Mouse (Mus musculus) common myeloid progenitor, adult 5-6 weeks (primary cell): ENCODE results near the gene 9130213A22Rik. TPM values are rescaled to one million over a fixed set of nuclear protein-coding genes. Genes with fewer than 3 reads are reported as not detected.

Experiments used
- ATAC-seq: replicated peaks from 2 replicates; pipeline ENCODE4 v1.8.0; 2016; ENCODE audit warnings: low read depth, mild to moderate bottlenecking, moderate TSS enrichment, inconsistent platforms; ENCODE audit not compliant: poor library complexity, severe bottlenecking
- total RNA-seq: library from RNA; stranded (forward); fragments of 200-1000, 187-1606 nt; gene quantifications from 2 replicates; pipeline ENCODE4 v1.2.3, GENCODE M21; 2017

Gene 9130213A22Rik
- total RNA-seq, result not detected in 2 replicates

DNA sequence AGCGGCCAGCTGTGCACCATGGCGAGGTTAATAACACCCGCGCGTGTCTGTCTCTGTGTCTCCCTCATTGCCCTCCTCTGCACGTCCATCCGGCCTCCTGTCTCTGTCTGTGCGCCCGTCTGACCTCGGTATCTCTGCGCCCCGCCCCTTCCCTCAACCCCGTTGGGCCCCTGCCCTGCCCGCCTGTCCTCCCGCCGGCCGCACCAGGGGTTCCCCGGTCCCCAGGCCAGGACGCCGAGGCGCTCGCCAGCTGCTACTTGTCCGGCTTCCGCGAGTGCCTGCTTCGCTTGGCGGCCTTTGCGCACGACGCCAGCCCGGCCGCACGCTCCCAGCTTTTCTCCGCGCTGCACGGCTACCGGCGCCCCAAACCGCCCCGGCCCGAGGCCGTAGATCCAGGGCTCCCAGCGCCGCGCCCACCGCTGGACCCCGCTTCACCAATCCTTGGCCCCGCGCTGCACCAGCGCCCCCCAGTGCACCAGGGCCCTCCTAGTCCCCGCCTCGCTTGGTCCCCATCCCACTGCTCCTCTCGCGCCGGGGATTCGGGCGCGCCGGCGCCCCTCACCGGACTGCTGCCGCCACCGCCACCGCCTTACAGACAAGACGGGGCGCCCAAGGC, at the start of gene 9130213A22Rik:
Gene 9130213A22Rik (minus strand): TSS at position 254 of the 616 bp plus-strand sequence.
- ATAC-seq, result peak; percentile 36

DNA sequence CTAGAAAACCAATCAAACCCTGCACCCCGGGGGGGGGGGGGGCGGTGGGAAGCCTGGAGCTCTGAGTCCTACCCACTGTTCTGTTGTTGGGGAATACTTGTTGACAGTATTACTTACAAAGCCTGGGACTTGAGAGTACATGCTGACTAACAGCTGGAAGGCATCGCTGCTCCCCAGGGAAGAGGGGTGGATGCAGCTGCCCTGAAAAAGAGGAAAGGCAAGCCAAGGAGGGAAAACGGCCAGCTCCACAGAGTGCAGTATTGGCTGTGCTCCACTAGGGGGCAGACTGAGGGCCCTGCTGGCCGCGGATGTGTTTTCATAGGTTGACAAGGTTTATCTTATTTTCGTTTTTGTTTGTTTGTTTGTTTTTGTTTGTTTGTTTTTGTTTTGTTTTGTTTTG, 49.2 kb upstream of the 9130213A22Rik start:
- peak; percentile 67; the same call in 1 of the 2 replicates for ATAC-seq

DNA sequence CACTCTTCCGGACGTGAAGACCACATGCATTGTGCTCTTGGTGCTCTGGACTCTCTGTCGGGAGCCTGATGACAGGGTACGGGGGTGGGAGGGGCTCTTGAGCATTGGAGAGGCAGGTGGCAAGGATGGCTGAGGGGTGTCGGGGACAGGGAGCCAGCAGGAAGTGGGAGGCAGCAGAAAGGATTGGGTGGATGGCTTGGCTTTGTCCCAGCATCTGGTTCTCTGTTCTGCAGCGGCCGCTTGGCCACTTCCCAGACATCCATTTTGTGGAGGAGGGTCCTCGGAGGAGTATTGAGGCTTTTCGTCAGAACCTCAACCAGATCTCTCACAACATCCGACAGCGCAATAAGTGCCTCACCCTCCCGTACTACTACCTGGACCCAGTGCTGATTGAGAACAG, 46.9 kb upstream of the 9130213A22Rik start:
- no peak for ATAC-seq

DNA sequence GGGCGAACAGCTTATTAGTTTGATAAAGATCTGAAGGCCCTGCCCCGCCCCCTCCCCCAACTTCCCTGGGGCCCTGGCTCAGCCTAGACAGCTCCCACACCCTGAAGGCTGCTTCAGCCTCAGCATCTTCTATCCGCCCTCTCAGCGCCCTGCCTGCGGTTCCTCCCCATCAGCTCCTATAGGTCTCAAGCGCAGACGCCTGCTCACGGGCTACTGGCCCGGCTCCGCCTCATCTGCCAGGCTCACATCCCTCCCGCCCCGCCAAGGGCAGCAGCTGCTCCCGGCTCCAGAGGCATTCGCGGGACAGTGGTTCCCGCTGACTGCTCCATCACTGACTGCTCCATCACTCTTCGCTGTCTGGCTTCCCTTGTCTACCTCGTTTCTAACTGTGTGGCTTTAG, 34.4 kb upstream of the 9130213A22Rik start, which contains the start of gene Alox12b:
Gene Alox12b (plus strand): TSS at position 190 of the 400 bp plus-strand sequence.
- peak; percentile 39; the same call in 1 of the 2 replicates for ATAC-seq

DNA sequence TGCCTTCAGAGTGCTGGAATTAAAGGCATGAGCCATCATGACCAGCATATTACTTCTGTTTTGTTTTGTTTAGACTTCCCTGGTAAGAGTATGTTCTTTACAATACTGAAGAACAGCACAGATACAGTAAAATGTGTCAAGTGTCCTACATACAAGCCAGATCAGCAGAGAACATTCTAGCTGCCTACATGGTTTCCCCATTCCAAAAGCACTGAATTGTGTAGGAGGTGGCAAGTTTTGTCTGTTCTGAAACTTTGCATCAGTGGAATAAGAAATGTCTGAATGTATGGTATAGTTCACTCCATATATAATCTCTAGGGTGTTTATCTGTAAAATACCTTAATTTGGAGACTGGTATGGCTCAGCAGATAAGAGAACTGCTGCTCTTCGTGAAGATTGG, 33.0 kb upstream of the 9130213A22Rik start:
- no peak for ATAC-seq

DNA sequence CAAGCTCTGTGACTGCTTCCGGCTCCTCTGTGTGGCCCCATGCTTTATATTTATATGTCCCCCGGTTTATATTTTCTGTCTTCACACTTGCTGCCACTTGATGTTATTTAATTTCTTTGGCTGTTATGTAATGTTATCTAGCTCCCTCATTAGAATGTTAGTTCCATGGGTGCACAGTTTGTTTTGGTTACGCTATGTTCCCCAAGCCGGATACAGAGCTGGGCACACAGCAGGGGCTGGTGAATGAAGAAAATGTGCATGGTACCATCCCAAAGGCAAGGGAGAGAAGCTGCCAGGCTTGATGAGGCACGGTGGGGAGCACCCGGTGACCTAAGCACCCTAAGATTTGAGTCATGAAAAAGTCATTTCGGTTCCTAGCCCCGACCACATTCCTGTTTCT, 31.4 kb upstream of the 9130213A22Rik start:
- ATAC-seq, result no peak

DNA sequence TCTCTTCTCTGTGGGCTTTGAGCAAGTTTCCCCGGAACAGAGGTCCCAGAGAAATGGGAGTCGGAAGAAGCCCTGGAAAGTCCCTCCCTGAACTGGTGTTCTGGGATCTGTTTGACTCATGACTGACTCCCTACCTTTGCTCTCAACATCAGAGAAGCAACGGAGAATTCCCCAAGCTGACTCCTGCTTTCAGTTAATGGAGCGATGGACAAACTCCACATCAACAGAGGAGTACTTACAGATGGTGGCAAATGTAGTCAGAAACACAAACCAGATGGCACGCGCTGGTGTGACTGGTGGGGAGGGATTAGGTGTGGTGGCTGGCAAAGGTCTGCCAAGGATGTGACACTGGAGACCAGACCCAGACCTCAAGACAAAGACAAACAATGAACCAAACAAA, 28.6 kb upstream of the 9130213A22Rik start:
- ATAC-seq, result no peak

DNA sequence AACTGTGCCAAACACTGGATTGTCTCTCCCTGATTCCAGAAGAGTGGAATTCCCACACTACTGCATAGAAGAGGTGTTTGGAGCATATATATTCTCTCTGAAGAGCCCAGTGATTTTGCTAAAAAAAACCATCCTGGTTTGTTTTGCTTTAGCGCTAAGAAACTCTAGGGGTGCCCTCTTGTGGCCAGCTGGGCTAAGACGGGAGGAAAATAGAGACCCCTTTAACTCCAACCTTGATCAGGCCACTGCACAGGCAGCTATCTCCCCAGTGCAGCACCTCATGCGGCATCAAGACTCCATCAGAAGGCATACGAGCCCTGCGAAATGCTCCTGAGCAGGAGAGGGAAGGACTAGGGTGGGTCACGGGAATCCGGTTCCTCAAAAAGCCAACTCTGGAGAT, 28.1 kb upstream of the 9130213A22Rik start:
- ATAC-seq, result peak; percentile 78

DNA sequence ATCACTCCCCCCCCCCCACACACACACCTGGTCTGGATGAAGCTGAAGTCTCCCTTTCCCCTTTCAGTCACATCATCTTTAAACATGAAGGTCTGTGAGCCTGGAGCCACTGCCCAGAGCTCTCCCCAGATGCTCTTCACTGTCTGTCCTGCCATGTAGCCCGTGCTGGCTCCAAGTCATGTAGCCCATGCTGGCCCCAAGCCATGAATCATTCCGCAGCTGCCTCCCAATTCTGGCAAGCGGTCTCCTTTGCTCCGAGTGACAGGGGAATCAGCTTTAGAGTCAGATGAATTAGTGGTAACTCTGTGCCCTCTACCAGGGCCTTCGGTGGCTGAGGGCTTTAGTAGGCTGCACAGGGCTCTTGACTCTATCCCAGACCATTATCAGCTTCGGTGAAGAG, 27.3 kb upstream of the 9130213A22Rik start:
- ATAC-seq, result no peak

DNA sequence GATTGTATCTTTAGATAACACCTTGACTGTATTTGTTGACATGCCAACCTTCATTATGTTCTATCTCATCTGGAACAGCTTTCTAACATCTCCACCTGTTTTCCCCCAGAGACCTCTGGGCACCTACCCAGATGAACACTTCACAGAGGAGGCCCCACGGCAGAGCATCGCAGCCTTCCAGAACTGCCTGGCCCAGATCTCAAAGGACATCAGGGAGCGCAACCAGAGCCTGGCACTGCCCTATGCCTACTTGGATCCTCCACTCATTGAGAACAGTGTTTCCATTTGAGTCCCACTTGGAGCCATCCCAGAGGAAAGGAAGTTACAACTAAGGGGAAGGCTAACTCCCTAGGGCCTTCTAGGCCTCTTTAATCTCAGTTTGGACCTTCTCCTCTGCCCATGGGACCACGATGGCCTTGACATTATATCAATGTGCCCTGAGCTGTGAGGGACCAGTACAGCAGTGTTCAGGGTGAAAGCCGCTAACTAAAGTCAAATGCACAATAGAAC, 26.1 kb upstream of the 9130213A22Rik start:
- no peak for ATAC-seq

DNA sequence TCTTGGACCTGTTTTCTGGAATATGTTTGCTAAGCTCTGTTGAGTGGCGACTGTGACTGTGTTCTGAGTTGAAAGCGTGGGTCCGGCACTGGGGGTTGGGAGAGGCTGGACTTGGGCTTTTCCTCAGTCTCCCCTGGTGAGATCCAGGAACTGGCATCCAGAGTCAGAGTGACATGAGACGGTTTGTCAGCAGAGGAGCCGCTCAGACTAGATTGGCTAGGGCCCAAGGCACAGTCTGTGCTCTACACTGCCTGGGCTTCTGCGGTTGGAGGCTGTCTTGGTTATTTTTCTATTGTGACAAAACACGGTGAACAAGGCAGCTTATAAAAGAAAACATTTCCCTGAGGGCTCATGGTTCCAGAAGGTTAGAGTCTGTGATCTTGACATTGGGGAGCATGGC, 25.2 kb upstream of the 9130213A22Rik start:
- ATAC-seq, result no peak

DNA sequence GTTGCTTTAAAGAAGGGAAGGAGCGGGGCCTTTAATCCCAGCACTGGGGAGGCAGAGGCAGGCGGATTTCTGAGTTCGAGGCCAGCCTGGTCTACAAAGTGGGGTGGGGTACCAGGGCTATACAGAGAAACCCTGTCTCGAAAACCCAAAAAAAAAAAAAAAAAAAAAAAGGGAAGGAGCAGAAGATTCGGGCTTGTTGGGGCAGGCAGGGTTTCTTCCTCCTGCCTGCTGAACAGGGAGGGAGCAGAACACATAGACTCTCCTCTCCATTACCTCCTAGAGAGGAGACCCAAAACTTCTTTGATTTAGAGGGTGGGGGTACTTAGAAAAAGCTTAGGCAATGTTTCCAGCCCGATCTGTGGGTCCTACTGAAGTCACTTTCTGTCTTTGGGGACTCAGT, 13.0 kb upstream of the 9130213A22Rik start:
- no peak for ATAC-seq

DNA sequence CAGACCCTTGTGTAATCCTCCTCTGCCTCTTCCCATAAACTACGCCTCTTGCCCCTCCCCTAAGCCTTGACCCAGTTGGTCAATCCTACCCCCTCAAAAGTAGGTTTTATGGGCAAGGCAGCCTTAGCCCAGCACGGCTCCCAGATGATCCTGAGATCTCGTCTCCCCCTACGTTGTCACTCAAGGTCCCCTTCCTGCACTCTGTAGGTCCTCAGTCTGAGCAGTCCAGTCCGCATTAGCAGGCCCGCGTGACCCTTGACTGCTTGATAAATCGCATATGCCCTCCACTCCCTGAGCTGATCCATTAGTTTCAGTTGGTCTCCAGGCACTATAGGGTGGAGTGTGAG, 12.2 kb upstream of the 9130213A22Rik start:
- no peak for ATAC-seq

DNA sequence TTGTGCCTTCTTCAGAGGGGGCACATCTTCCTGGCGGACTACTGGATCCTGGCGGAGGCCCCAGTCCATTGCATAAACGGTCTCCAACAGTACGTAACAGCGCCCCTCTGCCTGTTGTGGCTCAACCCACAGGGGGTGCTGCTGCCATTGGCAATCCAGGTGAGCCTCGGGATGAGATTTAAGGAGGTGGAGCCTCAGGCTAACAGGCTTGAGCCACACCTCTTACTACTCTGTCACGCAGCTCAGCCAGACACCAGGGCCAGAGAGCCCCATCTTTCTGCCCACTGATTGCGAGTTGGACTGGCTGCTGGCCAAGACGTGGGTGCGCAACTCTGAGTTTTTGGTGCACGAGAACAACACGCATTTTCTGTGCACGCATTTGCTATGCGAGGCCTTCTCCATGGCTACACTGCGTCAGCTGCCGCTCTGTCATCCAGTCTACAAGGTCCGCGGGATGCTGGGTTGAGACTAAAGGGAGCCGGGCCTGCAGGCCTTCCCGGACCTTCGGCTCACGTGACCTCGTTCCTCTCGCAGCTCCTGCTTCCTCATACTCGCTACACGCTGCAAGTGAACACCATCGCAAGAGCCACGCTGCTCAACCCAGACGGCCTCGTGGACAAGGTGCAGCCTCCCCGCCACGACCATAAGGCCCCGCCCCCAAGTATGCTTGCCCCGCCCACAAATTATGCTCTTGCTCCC, 11.7 kb upstream of the 9130213A22Rik start:
- peak; percentile 77 for ATAC-seq

DNA sequence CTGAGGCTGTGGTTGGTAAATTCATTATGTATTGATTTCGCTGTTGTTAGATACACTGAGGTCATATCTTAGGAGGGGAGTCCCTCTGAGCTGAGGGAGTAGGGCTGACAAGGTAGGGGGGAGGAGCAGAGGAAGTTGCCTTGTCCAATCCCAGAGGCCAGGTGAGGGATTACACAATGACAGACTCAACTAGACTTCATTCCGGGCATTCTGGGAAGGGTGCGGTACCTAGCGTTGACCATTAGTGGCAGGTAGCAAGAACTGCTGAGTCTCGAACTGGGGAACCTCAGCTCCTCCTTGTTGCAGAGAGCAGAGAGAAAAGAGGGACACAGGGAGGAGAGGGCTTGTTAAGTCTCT, 11.2 kb upstream of the 9130213A22Rik start:
- no peak for ATAC-seq

DNA sequence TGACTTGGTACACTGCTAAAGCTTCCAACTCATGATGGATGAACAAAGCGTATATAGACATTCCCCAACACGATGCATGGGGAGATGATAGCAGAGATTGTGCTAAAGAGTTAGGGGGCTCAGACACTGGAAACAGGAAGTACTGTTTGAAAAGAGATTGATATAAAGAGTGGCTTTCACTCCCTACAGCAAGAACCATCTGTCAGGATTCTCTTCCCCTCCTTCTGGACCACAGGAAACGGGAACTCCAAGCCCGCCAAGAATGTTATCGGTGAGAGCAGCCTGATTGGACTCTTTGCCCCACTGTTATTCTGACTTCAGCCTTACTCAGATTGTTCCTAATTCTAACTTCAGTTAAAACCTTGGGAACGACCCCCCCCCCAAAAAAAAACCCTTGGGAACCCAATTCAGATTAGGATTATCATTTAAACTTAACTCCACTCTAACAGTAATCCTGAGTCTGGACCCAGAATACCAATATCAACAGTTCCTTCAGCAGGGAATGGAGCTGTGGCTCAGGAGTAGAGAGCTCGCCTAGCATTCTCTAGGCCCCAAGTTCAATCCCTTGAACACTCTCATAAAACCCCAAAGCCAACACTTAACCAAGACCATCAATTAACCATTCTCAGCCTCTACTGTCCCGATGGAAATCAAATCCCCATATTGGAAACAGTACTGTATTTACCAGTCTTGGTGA, 6.2 kb upstream of the 9130213A22Rik start:
- no peak for ATAC-seq

DNA sequence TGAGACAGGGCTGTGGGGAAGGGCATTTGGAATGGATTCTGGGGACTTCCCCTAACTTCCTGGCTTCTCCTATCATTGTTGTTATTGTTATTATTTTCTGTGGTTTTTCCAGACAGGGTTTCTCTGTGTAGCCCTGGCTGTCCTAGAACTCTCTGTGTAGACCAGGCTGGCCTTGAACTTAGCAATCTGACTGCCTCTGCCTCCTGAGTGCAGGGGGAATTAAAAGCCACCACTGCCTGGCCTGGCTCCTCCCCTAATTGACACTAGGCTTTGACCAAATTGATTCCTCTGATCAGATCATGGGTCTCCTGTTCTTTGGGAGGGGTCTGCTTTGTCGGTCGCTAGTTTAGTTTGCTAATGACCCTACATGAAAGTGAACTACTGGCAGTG, 4.3 kb upstream of the 9130213A22Rik start:
- no peak for ATAC-seq

DNA sequence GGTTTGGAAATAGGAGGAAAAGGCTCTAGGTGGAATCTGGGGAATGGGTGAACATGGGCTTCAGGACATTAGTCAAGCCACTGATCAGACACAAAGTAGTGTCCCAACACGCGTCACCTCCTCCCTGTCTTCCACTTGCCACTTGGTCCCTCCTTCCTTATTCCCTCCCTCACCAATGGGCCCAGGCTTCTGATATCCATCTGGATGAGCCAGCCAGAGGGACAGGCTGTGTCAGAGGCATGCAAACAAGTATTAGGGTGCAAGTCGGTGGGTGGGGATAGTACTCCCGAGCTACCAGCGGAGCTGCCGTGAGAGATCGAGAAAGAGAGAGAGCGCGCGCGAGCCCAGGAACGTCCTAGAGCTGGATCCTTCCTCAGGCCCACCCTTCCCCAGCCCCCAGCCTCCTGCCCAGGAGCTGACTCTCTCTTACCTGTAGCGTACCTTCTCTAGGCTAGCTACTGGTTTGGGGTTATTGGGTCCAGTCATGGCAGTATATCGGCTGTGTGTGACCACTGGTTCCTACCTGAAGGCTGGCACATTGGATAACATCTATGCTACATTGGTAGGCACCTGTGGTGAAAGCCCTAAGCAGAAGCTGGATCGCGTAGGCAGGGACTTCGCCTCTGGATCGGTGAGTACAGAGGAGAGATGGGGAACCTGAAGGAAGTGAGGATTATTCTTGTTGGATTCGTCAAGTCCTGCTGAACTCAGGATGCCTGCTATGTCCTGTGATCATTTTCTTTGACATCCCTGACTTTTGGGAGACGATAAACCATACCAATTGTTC, 3.7 kb upstream of the 9130213A22Rik start:
- ATAC-seq, result no peak

DNA sequence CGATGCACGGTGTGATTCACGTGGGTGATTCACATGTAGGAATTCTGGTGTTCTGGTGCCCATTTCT, 3.3 kb upstream of the 9130213A22Rik start, which contains the start of gene Aloxe3:
Gene Aloxe3 (plus strand): TSS at position 45 of the 67 bp plus-strand sequence.
- ATAC-seq, result no peak

DNA sequence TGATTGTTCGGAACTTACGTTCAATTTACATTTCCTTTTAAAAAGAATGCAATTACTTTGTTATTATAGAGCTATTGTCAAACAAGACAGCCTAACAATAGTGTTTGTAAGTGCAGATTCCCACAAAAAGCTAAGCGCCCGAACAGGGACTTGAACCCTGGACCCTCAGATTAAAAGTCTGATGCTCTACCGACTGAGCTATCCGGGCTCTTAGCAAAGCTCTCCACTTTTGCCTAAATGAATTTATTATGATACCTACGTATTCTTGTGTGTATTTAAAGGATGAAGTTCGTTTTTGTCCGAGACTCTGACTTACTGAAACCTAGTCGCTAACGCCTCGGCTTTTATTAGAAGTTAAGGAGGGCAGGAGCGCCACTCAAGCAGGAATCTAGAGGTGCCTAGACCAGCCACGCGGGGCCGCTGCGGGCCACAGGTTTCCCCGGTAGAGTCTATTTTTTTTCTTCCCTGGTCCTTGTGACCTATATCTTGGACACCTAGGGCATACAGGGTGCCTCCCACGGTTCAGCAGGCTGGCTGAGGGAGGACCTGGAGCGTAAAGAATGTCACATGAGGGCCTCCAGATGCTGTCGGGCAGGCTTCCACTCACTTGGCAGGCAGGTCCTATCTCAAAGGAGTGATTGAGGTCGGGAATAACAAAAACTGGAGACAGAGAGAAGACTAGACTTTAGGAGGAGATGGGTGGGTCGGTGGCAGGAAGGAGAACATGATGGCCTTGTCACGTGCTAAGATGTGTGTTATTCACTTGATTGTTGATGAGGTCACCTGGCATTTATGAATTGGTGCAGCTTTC, 2.9 kb upstream of the 9130213A22Rik start:
- ATAC-seq, result peak; percentile 39
